Mouse (Mus musculus) embryonic fibroblast, embryonic 13.5 days (primary cell): Measurements from ENCODE around the gene Cnst.

Experiments
- CTCF ChIP-seq: IDR thresholded peaks from 2 replicates; pipeline ENCODE4 v1.5.1; 2011; ENCODE audit warnings: mild to moderate bottlenecking, control low read depth, low read length, moderate library complexity, borderline replicate concordance; ENCODE audit not compliant: insufficient read depth
- POLR2A ChIP-seq: IDR thresholded peaks from 2 replicates; pipeline ENCODE4 v1.6.1; 2011; ENCODE audit warnings: low read depth, mild to moderate bottlenecking, control low read depth, low read length, moderate library complexity

DNA sequence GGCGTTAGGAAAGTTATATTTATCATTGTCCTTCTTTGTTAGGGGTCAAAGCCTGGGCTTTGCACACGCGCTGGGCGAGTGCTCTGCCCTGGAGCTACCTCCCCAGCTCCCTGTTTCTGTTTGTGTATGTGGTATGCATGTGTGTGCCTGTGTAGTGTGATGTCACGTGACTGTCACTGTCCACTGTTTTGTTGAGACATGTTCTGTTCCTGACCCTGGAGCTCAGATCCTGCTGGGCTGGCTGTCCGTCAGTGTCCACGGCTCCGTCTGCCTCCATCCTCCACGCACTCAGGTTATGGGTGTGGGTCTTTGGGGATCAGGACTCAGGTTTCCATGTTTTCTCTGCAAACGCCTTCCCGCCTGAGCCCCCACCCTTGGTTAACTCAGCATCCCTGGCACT lies 2.0 kb downstream of the Cnst start:
- TF ChIP-seq CTCF, result no peak
- TF ChIP-seq POLR2A, result no peak
